Mouse (Mus musculus): ENCODE measurements around the gene Naa38. TPM values are rescaled to one million over a fixed set of nuclear protein-coding genes. Genes with fewer than 3 reads are reported as not detected.

The Naa38 gene
- polyA plus RNA-seq, 1 experiment, result 84.1 TPM

GRCm38 (mm10) chr11:69426246-69426645 is 31.0 kb downstream of the Naa38 start:
- DNase-seq (ENCODE audit: low read depth), result no peak
- no peak for TF ChIP-seq POLR2A (IDR thresholded peaks at IDR 0.05; ENCODE audit: borderline replicate concordance, extremely low read depth, insufficient read depth, insufficient read length, poor library complexity, severe bottlenecking)
- no peak for TF ChIP-seq CTCF (IDR thresholded peaks at IDR 0.05; ENCODE audit: borderline replicate concordance, extremely low read depth, insufficient read depth, insufficient read length)

GRCm38 (mm10) chr11:69428751-69429150 is 33.5 kb downstream of the Naa38 start:
- DNase-seq (ENCODE audit: low read depth), result no peak
- no peak for TF ChIP-seq POLR2A (IDR thresholded peaks at IDR 0.05; ENCODE audit: borderline replicate concordance, extremely low read depth, insufficient read depth, insufficient read length, poor library complexity, severe bottlenecking)
- no peak for TF ChIP-seq CTCF (IDR thresholded peaks at IDR 0.05; ENCODE audit: borderline replicate concordance, extremely low read depth, insufficient read depth, insufficient read length)

- no peak for DNase-seq (ENCODE audit: low read depth)
Measured at GRCm38 (mm10) chr11:69429313-69429712, 34.0 kb downstream of the Naa38 start.

DNA sequence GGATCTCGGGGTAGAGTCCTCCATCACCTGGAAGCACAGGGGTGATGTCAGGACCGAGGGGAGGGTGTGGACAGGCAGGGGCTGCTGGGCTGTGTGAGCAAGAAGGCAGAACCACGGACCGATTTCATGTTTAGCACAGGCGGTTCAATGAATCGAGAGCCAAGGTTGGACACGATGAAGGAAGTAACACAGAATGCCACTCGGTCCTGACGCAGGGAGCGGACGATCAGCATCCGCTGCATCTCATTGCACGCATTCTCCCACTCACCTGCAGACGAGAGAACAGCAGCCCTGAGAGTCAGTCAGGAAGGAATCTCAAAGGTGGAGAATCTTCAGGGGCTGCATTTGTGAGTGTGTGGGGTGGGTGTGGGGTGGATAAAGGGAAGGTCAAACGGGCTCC is 35.3 kb downstream of the Naa38 start:
- TF ChIP-seq POLR2A (IDR thresholded peaks at IDR 0.05; ENCODE audit: borderline replicate concordance, extremely low read depth, insufficient read depth, insufficient read length, poor library complexity, severe bottlenecking), result no peak
- no peak for TF ChIP-seq CTCF (IDR thresholded peaks at IDR 0.05; ENCODE audit: borderline replicate concordance, extremely low read depth, insufficient read depth, insufficient read length)
- DNase-seq (ENCODE audit: low read depth), result no peak

More at GRCm38 (mm10) chr11:69429313-69429712, 34.0 kb downstream of the Naa38 start:
- no peak for TF ChIP-seq CTCF (IDR thresholded peaks at IDR 0.05; ENCODE audit: borderline replicate concordance, extremely low read depth, insufficient read depth, insufficient read length)
- no peak for TF ChIP-seq POLR2A (IDR thresholded peaks at IDR 0.05; ENCODE audit: borderline replicate concordance, extremely low read depth, insufficient read depth, insufficient read length, poor library complexity, severe bottlenecking)

DNA sequence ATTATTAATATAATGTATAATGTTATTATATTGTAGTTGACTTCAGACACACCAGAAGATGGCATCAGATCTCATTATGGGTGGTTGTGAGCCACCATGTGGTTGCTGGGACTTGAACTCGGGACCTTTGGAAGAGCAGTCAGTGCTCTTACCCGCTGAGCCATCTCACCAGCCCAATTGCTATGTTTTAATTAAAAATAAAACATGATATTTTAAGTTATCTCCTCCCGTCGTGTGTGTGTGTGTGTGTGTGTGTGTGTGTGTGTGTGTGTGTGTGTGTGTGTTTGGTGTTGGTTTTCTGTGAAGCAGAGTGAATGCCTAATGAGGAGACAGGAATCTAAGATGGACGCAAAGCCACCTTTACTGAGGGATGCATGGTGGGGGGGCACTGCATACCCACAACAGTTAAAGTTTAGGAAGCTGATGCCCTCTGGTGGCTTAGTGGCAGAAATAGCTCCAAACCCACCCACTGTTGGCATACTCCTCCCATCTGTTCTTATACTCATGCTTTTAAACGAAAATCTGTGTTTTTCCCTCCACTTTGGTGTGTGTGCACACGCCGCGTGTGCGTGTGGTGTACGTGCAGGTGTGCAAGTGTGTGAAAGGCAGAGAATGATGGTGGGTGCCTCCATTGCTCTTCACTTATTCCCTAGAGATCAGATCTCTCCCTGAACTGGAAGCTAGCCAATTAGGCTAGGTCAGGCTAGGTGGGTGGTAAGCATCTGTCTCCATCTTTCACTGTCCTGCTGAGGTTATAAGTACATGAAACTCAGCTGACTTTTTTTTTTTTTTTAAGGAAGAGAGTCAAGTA is 36.7 kb downstream of the Naa38 start:
- peak; percentile 94 for DNase-seq (ENCODE audit: low read depth)
- TF ChIP-seq POLR2A (IDR thresholded peaks at IDR 0.05; ENCODE audit: borderline replicate concordance, extremely low read depth, insufficient read depth, insufficient read length, poor library complexity, severe bottlenecking) (no peak), CTCF (IDR thresholded peaks at IDR 0.05; ENCODE audit: borderline replicate concordance, extremely low read depth, insufficient read depth, insufficient read length) (peak; percentile 81)

DNA sequence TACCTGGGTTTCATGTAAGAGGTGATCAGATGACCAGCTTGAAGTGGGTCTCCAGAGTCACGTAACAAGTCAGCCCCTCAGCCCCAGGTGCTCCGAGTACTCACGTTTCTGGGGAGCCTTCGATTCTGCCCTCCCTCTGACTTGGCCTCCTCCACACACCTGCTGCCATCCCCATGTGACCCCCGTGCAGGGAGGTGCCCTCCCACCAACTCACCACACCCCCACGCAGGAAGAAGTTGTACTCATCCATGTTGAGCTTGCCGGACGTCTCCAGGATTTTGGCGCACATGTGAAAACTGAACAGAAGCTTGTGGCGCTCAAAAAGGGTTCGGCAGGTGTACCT is 37.3 kb downstream of the Naa38 start:
- no peak for DNase-seq (ENCODE audit: low read depth)
- TF ChIP-seq POLR2A (IDR thresholded peaks at IDR 0.05; ENCODE audit: borderline replicate concordance, extremely low read depth, insufficient read depth, insufficient read length, poor library complexity, severe bottlenecking) (no peak), CTCF (IDR thresholded peaks at IDR 0.05; ENCODE audit: borderline replicate concordance, extremely low read depth, insufficient read depth, insufficient read length) (no peak)

- TF ChIP-seq CTCF (IDR thresholded peaks at IDR 0.05; ENCODE audit: borderline replicate concordance, extremely low read depth, insufficient read depth, insufficient read length) (no peak), POLR2A (IDR thresholded peaks at IDR 0.05; ENCODE audit: borderline replicate concordance, extremely low read depth, insufficient read depth, insufficient read length, poor library complexity, severe bottlenecking) (no peak)
Measured at GRCm38 (mm10) chr11:69433189-69433588, 37.9 kb downstream of the Naa38 start.

GRCm38 (mm10) chr11:69437291-69437690 is 42.0 kb downstream of the Naa38 start:
- DNase-seq (ENCODE audit: low read depth), result no peak
- TF ChIP-seq POLR2A (IDR thresholded peaks at IDR 0.05; ENCODE audit: borderline replicate concordance, extremely low read depth, insufficient read depth, insufficient read length, poor library complexity, severe bottlenecking), result no peak
- TF ChIP-seq CTCF (IDR thresholded peaks at IDR 0.05; ENCODE audit: borderline replicate concordance, extremely low read depth, insufficient read depth, insufficient read length), result no peak

More at GRCm38 (mm10) chr11:69433189-69433588, 37.9 kb downstream of the Naa38 start:
- no peak for DNase-seq (ENCODE audit: low read depth)

- TF ChIP-seq POLR2A (IDR thresholded peaks at IDR 0.05; ENCODE audit: borderline replicate concordance, extremely low read depth, insufficient read depth, insufficient read length, poor library complexity, severe bottlenecking), result no peak
- TF ChIP-seq CTCF (IDR thresholded peaks at IDR 0.05; ENCODE audit: borderline replicate concordance, extremely low read depth, insufficient read depth, insufficient read length), result no peak
- no peak for DNase-seq (ENCODE audit: low read depth)
Measured at GRCm38 (mm10) chr11:69443328-69443727, 48.0 kb downstream of the Naa38 start.

Other genes starting within 250 kb of the Naa38 start
- 0.13 and 0.23 TPM in 2 replicates for gene Alox12b, start 238.5 kb upstream of the Naa38 start, polyA plus RNA-seq (2012; rRNA removed)
- 0.05 and 0.25 TPM in 2 replicates for gene Alox8, start 197.6 kb upstream of the Naa38 start, polyA plus RNA-seq (2012; rRNA removed)
- 0.20 and 0.25 TPM in 2 replicates for gene Gucy2e, start 158.5 kb upstream of the Naa38 start, polyA plus RNA-seq (2012; rRNA removed)
- gene Cntrob, start 71.7 kb upstream of the Naa38 start, polyA plus RNA-seq (2012; rRNA removed), result 42.2 and 54.4 TPM in 2 replicates
- gene Trappc1, start 71.5 kb upstream of the Naa38 start, polyA plus RNA-seq (2012; rRNA removed), result 116 and 118 TPM in 2 replicates
- gene Kcnab3, start 69.2 kb upstream of the Naa38 start, polyA plus RNA-seq (2012; rRNA removed), result 7.0 and 8.7 TPM in 2 replicates
- 82.8 and 115 TPM in 2 replicates for gene Rnf227, start 55.0 kb upstream of the Naa38 start, polyA plus RNA-seq (2012; rRNA removed)
- gene Chd3, start 26.1 kb upstream of the Naa38 start, polyA plus RNA-seq (2012; rRNA removed), result 321 and 358 TPM in 2 replicates
- 26.7 and 28.7 TPM in 2 replicates for gene Cyb5d1, start 144 bp downstream of the Naa38 start, polyA plus RNA-seq (2012; rRNA removed)
- 5.7 TPM in 2 replicates for gene Tmem88, start 2.7 kb downstream of the Naa38 start, polyA plus RNA-seq (2012; rRNA removed)
- 12.4 and 38.7 TPM in 2 replicates for gene Kdm6b, start 18.2 kb downstream of the Naa38 start, polyA plus RNA-seq (2012; rRNA removed)
- gene Dnah2, start 153.6 kb downstream of the Naa38 start, polyA plus RNA-seq (2012; rRNA removed), result 4.7 and 5.2 TPM in 2 replicates
- 187 and 206 TPM in 2 replicates for gene Efnb3, start 164.7 kb downstream of the Naa38 start, polyA plus RNA-seq (2012; rRNA removed)
- 20.9 and 27.0 TPM in 2 replicates for gene Wrap53, start 184.8 kb downstream of the Naa38 start, polyA plus RNA-seq (2012; rRNA removed)
- gene Trp53, start 184.9 kb downstream of the Naa38 start, polyA plus RNA-seq (2012; rRNA removed), result 93.6 and 131 TPM in 2 replicates
- 44.3 and 74.7 TPM in 2 replicates for gene Atp1b2, start 210.5 kb downstream of the Naa38 start, polyA plus RNA-seq (2012; rRNA removed)
- gene Shbg, start 222.4 kb downstream of the Naa38 start, polyA plus RNA-seq (2012; rRNA removed), result 0.08 TPM in 1 of 2 replicates, not detected in the other
- gene Sat2, start 226.5 kb downstream of the Naa38 start, polyA plus RNA-seq (2012; rRNA removed), result 13.7 and 17.8 TPM in 2 replicates
- gene Fxr2, start 237.5 kb downstream of the Naa38 start, polyA plus RNA-seq (2012; rRNA removed), result 129 and 151 TPM in 2 replicates